Mouse (Mus musculus) midbrain, embryonic 10.5 days (tissue): Measurements from ENCODE around the gene Htr2a. TPM values are rescaled to one million over a fixed set of nuclear protein-coding genes. Genes with fewer than 3 reads are reported as not detected.

ENCODE experiments used
- DNase-seq: peaks from one replicate; pipeline ENCODE4 v3.0.0-alpha.2; 2017; ENCODE audit warnings: low spot score
- H3K27ac ChIP-seq: fragments of 300-500 bp; sonication (generic); replicated peaks from 2 replicates; pipeline ENCODE4 v1.5.1; 2016; ENCODE audit warnings: mild to moderate bottlenecking
- H3K27me3 ChIP-seq: fragments of 300-500 bp; sonication (generic); 2 replicates; pipeline ENCODE4 v1.6.1; 2016; ENCODE audit warnings: low read depth, mild to moderate bottlenecking; ENCODE audit not compliant: poor library complexity, severe bottlenecking
- H3K36me3 ChIP-seq: fragments of 300-500 bp; sonication (generic); 2 replicates; pipeline ENCODE4 v1.6.1; 2016; ENCODE audit warnings: mild to moderate bottlenecking, moderate library complexity
- H3K4me1 ChIP-seq: fragments of 300-500 bp; sonication (generic); 2 replicates; pipeline ENCODE4 v1.6.1; 2016
- H3K4me3 ChIP-seq: fragments of 300-500 bp; sonication (generic); 2 replicates; pipeline ENCODE4 v1.5.1; 2016; ENCODE audit warnings: mild to moderate bottlenecking, moderate library complexity
- H3K9me3 ChIP-seq: fragments of 300-500 bp; sonication (generic); replicated peaks from 2 replicates; pipeline ENCODE4 v1.6.1; 2016; ENCODE audit warnings: mild to moderate bottlenecking
- WGBS: fragments of 180-500 bp; shearing (Covaris S2); methylation state at CpG from one replicate; pipeline ENCODE4 v1.1.7; 2016; 5-methylcytosine and 5-hydroxymethylcytosine counted together
- polyA plus RNA-seq: library from polyadenylated mRNA; unstranded; fragments of >200 nt; fragmentation: Nextera tagmentation; extraction: Ambion mirVana; gene quantifications from 2 replicates; pipeline ENCODE4 v1.2.1, GENCODE M21; 2016

Gene Htr2a
- polyA plus RNA-seq, 1 experiment from 2014 or later, result 0.20 TPM

DNA sequence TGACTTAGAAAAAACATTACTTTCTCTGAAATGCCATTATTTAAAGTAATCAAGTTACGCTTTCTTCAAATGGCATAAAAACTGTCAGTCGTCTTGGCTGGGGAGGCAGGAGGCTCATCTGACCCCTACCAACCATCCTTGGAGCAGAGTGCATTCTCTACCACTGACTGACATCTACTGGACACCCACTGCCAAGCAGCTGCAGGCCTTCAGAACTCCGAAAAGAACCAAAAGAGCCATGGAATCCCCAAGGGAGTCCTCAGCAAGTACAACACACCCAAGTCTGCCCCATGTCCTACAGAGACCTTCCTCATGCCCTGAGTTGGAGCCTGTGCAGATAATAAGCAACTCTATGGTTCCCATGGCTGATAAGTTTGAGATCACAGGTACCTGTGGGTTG is 82.9 kb downstream of the Htr2a start:
- Histone ChIP-seq H3K27me3 (no peaks in the 10 kb centered on the region), H3K9me3 (no peaks in the 10 kb centered on the region), H3K36me3 (no peaks in the 10 kb centered on the region), H3K4me1 (no peaks in the 10 kb centered on the region), H3K4me3 (no peak overlapping the region), H3K27ac (no peak overlapping the region)
- DNase-seq, result no peak
- 78% methylated on average over 3 of the region's 3 CpGs for WGBS

DNA sequence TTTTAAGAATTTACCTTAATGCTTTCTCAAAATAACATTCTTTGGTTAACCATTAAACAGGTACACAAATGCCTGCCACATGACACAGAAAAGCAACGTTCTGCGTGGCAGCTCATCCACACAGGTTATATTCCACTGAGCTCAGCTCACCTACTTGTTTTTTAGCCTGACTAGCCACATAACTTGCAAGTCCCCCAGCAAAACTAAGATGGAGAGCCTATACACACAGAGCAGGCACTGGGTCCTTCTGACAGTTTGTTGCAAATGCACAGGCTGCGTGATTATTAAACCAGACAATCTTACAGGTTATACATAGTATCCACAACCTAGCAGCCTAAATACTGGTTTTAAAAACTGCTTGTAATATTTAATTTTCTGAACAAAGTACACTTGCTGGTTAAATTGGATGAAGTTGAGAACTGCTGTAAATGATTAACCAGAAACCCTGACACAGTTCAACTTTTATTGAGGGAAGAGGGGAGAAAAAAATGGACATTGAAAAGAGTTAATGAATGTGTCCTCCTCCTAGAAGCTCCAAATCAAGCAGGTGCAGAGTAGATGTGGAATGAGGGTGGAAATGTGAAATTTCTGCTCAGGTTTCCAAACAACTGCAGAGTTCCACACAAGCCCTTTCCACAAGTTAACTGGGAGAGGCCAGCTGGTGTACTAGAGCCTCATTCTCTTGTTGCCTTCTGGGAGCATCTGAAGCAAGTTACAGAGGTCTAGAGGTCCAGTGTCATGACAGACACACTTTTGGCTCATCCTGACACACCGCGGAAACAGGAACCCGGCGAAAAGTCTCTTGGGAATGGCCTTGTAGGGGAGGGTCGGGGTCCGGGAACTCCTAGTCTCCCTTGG is 90.8 kb downstream of the Htr2a start:
- 33% methylated on average over 9 of the region's 9 CpGs for WGBS
- DNase-seq, result no peak
- Histone ChIP-seq H3K4me1 (peaks cover 18% of the 10 kb centered on the region), H3K4me3 (peak overlapping the region; percentile 81), H3K9me3 (no peaks in the 10 kb centered on the region), H3K27ac (peak overlapping the region; percentile 93), H3K27me3 (no peaks in the 10 kb centered on the region), H3K36me3 (peaks cover 12% of the 10 kb centered on the region)

DNA sequence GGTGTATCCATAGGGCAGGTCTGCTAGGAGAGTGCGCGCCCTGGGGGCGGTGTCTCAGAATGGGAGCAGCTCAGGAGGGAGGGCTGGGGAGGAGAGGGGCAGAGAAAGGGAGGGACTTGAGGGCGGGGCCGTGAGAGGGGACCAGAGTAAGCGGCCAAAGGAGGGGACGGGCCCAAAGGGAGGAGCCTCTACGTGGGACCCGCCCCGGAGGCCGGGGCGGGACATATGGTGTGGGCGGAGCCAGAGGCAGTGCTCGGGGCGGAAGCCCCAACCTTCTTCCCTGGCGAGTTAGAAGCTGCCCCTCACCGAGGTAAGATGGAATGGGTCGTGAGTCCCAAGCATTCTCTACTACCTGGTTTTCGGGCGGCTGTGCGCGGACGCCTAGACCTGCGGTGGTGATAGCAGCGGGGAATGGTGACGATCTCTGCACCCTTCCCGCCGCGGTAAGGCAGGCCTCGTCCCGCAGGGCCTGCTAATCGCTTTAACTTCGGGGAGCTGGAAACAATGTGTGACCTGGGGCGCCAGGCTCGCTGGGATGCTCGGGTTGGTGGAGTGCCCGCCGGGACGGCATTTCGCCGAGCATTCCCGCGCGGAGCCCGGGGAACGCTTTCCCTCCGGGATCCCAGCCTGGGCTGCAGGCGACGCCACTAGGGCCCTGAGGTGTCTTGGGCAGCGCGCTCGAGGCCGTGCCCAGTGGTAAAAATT is 91.6 kb downstream of the Htr2a start, which contains the start of gene Esd:
Esd (plus strand) TSS at position 219 of the 705 bp plus-strand sequence.
- H3K9me3 ChIP-seq, result no peaks in the 10 kb centered on the region
- H3K36me3 ChIP-seq, result peaks cover 20% of the 10 kb centered on the region
- peak; percentile 93 for DNase-seq
- under 1% methylated on average over 53 of the region's 53 CpGs for WGBS
- no peaks in the 10 kb centered on the region for H3K27me3 ChIP-seq
- H3K27ac ChIP-seq, result peak within 1 kb of the TSS; percentile 93
- H3K4me1 ChIP-seq, result peaks cover 18% of the 10 kb centered on the region
- peak within 1 kb of the TSS; percentile 81 for H3K4me3 ChIP-seq

GRCm38 (mm10) chr14:74733397-74733796 is 92.8 kb downstream of the Htr2a start:
- Histone ChIP-seq H3K4me3 (peak overlapping the region; percentile 81), H3K27ac (no peak overlapping the region), H3K36me3 (peaks cover 32% of the 10 kb centered on the region), H3K27me3 (no peaks in the 10 kb centered on the region), H3K4me1 (peaks cover 18% of the 10 kb centered on the region), H3K9me3 (no peaks in the 10 kb centered on the region)
- DNase-seq, result no peak
- 71% methylated on average over 2 of the region's 2 CpGs for WGBS

- no peak for DNase-seq
- Histone ChIP-seq H3K36me3 (peaks cover 53% of the 10 kb centered on the region), H3K9me3 (no peaks in the 10 kb centered on the region), H3K27me3 (no peaks in the 10 kb centered on the region), H3K27ac (no peak overlapping the region), H3K4me1 (peaks cover 18% of the 10 kb centered on the region), H3K4me3 (no peak overlapping the region)
- 94% methylated on average over 6 of the region's 6 CpGs for WGBS
Observed at GRCm38 (mm10) chr14:74735471-74735870, 94.8 kb downstream of the Htr2a start.

GRCm38 (mm10) chr14:74736850-74737249 is 96.2 kb downstream of the Htr2a start:
- Histone ChIP-seq H3K4me3 (no peak overlapping the region), H3K9me3 (no peaks in the 10 kb centered on the region), H3K27me3 (no peaks in the 10 kb centered on the region), H3K4me1 (peaks cover 14% of the 10 kb centered on the region), H3K27ac (no peak overlapping the region), H3K36me3 (peaks cover 66% of the 10 kb centered on the region)
- 96% methylated on average over 6 of the region's 6 CpGs for WGBS
- DNase-seq, result no peak

Other genes with a start within 250 kb of the Htr2a start
- gene Esd, start 91.5 kb downstream of the Htr2a start, polyA plus RNA-seq, result 350 and 355 TPM in 2 replicates